23 mouse cellular contexts compared by ENCODE assay signal in the genomic region with DNA sequence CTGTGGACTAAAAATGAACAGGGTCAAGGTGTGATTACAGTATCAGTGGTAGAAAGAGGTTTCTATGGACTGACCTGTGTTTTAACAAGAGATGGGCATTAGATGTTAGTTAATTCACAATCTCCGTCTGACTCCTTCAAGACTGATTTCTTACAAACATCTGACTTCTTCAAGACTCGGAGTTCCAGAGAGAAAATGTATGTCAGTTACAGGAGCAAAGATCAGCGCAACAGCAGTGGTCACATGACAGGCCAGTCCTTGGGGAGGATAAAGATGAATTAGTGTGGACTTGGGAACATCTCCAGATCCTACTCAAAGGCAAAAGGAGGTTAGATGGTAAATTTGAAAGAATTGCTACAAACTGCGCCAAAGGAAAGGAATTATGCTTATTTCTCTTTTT. TPM values are rescaled to one million over a fixed set of nuclear protein-coding genes. Genes with fewer than 3 reads are reported as not detected.
"Had no signal": no experiment of that assay in that cellular context is flagged by ENCODE, and none has a peak within 500 bp of the region (broad histone marks: within the 10 kb centered on the region; RNA-seq: fewer than 3 reads in every experiment).

No protein-coding gene starts in this region.

- H3K36me3 ChIP-seq: limb, embryonic 12.5 days; limb, embryonic 15.5 days; midbrain, embryonic 12.5 days; midbrain, embryonic 15.5 days; neural tube, embryonic 13.5 days; stomach, embryonic 15.5 days had no signal

- H3K4me2 ChIP-seq: limb, embryonic 12.5 days; limb, embryonic 15.5 days; liver, embryonic 11.5 days; lung, embryonic 14.5 days; midbrain, embryonic 12.5 days; midbrain, embryonic 15.5 days; neural tube, embryonic 13.5 days; stomach, embryonic 15.5 days had no signal

- DNase-seq: kidney, adult 11 months; layer of hippocampus, postnatal 36 days; left cerebral cortex, postnatal 4 days; liver, postnatal 0 days; right cerebral cortex, postnatal 14 days; right cerebral cortex, postnatal 4 days; spleen, adult 18-20 months; thymus, adult 18-20 months; thymus, postnatal 36 days had no signal

- ATAC-seq: hindbrain, postnatal 0 days; liver, postnatal 0 days; lung, postnatal 0 days; midbrain, embryonic 15.5 days had no signal

- H3K9me3 ChIP-seq: limb, embryonic 12.5 days; limb, embryonic 15.5 days; midbrain, embryonic 12.5 days; midbrain, embryonic 15.5 days; neural tube, embryonic 13.5 days; stomach, embryonic 15.5 days had no signal

- H3K4me3 ChIP-seq: left cerebral cortex, adult 2 months; limb, embryonic 12.5 days; limb, embryonic 15.5 days; midbrain, embryonic 12.5 days; midbrain, embryonic 15.5 days; neural tube, embryonic 13.5 days; stomach, embryonic 15.5 days had no signal

- H3K27me3 ChIP-seq: limb, embryonic 12.5 days; limb, embryonic 15.5 days; midbrain, embryonic 12.5 days; midbrain, embryonic 15.5 days; neural tube, embryonic 13.5 days; stomach, embryonic 15.5 days had no signal

- H3K27ac ChIP-seq: hindbrain, postnatal 0 days; left cerebral cortex, adult 2 months; limb, embryonic 12.5 days; limb, embryonic 15.5 days; liver, embryonic 14.5 days; macrophage; midbrain, embryonic 12.5 days; midbrain, embryonic 15.5 days; neural tube, embryonic 13.5 days; stomach, embryonic 15.5 days had no signal

- H3K4me1 ChIP-seq: limb, embryonic 12.5 days; limb, embryonic 15.5 days; midbrain, embryonic 12.5 days; midbrain, embryonic 15.5 days; neural tube, embryonic 13.5 days; stomach, embryonic 15.5 days had no signal

- H3K9ac ChIP-seq: limb, embryonic 12.5 days; limb, embryonic 15.5 days; liver, embryonic 14.5 days; liver, postnatal 0 days; lung, embryonic 14.5 days; midbrain, embryonic 12.5 days; midbrain, embryonic 15.5 days; neural tube, embryonic 13.5 days; stomach, embryonic 15.5 days had no signal

RNA-seq across cellular contexts. Expression of gene Prlr, which starts 39.2 kb away (rescaled TPM):
- total RNA-seq: megakaryocyte, adult 5-6 weeks had no signal
- polyA plus RNA-seq: macrophage had no signal
